Mouse (Mus musculus) adrenal gland, adult 18-20 months (tissue): ENCODE measurements at regions not wholly inside any gene's neighbourhood (a gene's known extent, or its start where the extent isn't known, plus 50 kb on each side); places are given as distances from the start of the nearest gene placed in this dataset.

ENCODE experiments used
- DNase-seq, 2 experiments: peaks; one replicate each; pipeline ENCODE4 v3.0.0; 2021 to 2022; ENCODE audit warnings: low spot score in 2 of 2

GRCm38 (mm10) chr16:28105866-28106265 lies 647.0 kb downstream of the Fgf12 start:
- no peak for DNase-seq

- no peak for DNase-seq
Observed at GRCm38 (mm10) chr16:28109771-28110170, 643.1 kb downstream of the Fgf12 start.
